Mouse (Mus musculus): ENCODE results near the gene Tbr1.

Gene Tbr1

GRCm38 (mm10) chr2:61802656-61803251, at the start of gene Tbr1:
Gene Tbr1, plus strand, starts transcription at chr2:61802930.
- peak; percentile 63 for DNase-seq

- no peak for DNase-seq
Measured at GRCm38 (mm10) chr2:61754989-61755388, 47.7 kb upstream of the Tbr1 start.

GRCm38 (mm10) chr2:61759234-61759855, 43.4 kb upstream of the Tbr1 start:
- DNase-seq, result no peak

GRCm38 (mm10) chr2:61760044-61760443, 42.7 kb upstream of the Tbr1 start:
- no peak for DNase-seq

GRCm38 (mm10) chr2:61764470-61765105, 38.1 kb upstream of the Tbr1 start:
- DNase-seq, result no peak

GRCm38 (mm10) chr2:61765526-61765925, 37.2 kb upstream of the Tbr1 start:
- DNase-seq, result no peak

GRCm38 (mm10) chr2:61780794-61781193, 21.9 kb upstream of the Tbr1 start:
- DNase-seq, result no peak

- no peak for DNase-seq
Measured at GRCm38 (mm10) chr2:61794960-61795359, 7.8 kb upstream of the Tbr1 start.

- DNase-seq, result no peak
Measured at GRCm38 (mm10) chr2:61798048-61798447, 4.7 kb upstream of the Tbr1 start.

- peak; percentile 36 for DNase-seq
Measured at GRCm38 (mm10) chr2:61803443-61804367, 975 bp downstream of the Tbr1 start.

GRCm38 (mm10) chr2:61804382-61804840, 1.7 kb downstream of the Tbr1 start:
- DNase-seq, result peak; percentile 16

GRCm38 (mm10) chr2:61804841-61805540, 2.3 kb downstream of the Tbr1 start:
- peak; percentile 15 for DNase-seq

- DNase-seq, result peak; percentile 23
Measured at GRCm38 (mm10) chr2:61805541-61806345, 3.0 kb downstream of the Tbr1 start.

GRCm38 (mm10) chr2:61806346-61806825, 3.7 kb downstream of the Tbr1 start:
- DNase-seq, result no peak

- DNase-seq, result peak; percentile 23
Measured at GRCm38 (mm10) chr2:61807151-61807550, 4.4 kb downstream of the Tbr1 start.

GRCm38 (mm10) chr2:61807781-61808180, 5.1 kb downstream of the Tbr1 start:
- DNase-seq, result no peak

- DNase-seq, result no peak
Measured at GRCm38 (mm10) chr2:61808776-61809175, 6.0 kb downstream of the Tbr1 start.

- DNase-seq, result no peak
Measured at GRCm38 (mm10) chr2:61809381-61809780, 6.7 kb downstream of the Tbr1 start.

- DNase-seq, result no peak
Measured at GRCm38 (mm10) chr2:61810751-61811150, 8.0 kb downstream of the Tbr1 start.

GRCm38 (mm10) chr2:61811163-61811506, 8.4 kb downstream of the Tbr1 start:
- DNase-seq, result no peak
